Mouse (Mus musculus) liver, postnatal 0 days (tissue): ENCODE data around the gene Fzd7. TPM values are rescaled to one million over a fixed set of nuclear protein-coding genes. Genes with fewer than 3 reads are reported as not detected.

ENCODE experiments used
- ATAC-seq: fragments of 200-750 bp; cut with Nextera tagmentation; 2 replicates; pipeline ENCODE4 v1.8.0; 2017; ENCODE audit warnings: mild to moderate bottlenecking, moderate library complexity
- DNase-seq: peaks from one replicate; pipeline ENCODE4 v3.0.0-alpha.2; 2016
- H3K27ac ChIP-seq: fragments of 300-500 bp; sonication (generic); 2 replicates; pipeline ENCODE4 v1.5.1; 2014; ENCODE audit warnings: antibody characterized with exemption, moderate library complexity, mild to moderate bottlenecking, low read depth
- H3K27me3 ChIP-seq: fragments of 300-500 bp; sonication (generic); 2 replicates; pipeline ENCODE4 v1.6.1; 2014; ENCODE audit warnings: low read length, control low read depth, mixed read lengths; ENCODE audit not compliant: insufficient read depth
- H3K36me3 ChIP-seq: fragments of 300-500 bp; sonication (generic); replicated peaks from 2 replicates; pipeline ENCODE4 v1.6.1; 2014; ENCODE audit warnings: mild to moderate bottlenecking, control low read depth, low read length, moderate library complexity, mixed read lengths; ENCODE audit not compliant: insufficient read depth
- H3K4me1 ChIP-seq: fragments of 300-500 bp; sonication (generic); 2 replicates; pipeline ENCODE4 v1.6.1; 2014; ENCODE audit warnings: antibody characterized with exemption, mild to moderate bottlenecking, control low read depth; ENCODE audit not compliant: insufficient read depth
- H3K4me2 ChIP-seq: fragments of 300-500 bp; sonication (generic); 2 replicates; pipeline ENCODE4 v1.6.1; 2014; ENCODE audit warnings: low read depth, mild to moderate bottlenecking, low read length, moderate library complexity, mixed read lengths
- H3K4me3 ChIP-seq: fragments of 300-500 bp; sonication (generic); 2 replicates; pipeline ENCODE4 v1.5.1; 2014; ENCODE audit warnings: low read depth, low read length
- H3K9ac ChIP-seq: fragments of 300-500 bp; sonication (generic); replicated peaks from 2 replicates; pipeline ENCODE4 v1.6.1; 2014; ENCODE audit warnings: mild to moderate bottlenecking, moderate library complexity
- H3K9me3 ChIP-seq: fragments of 300-500 bp; sonication (generic); 2 replicates; pipeline ENCODE4 v1.6.1; 2016; ENCODE audit warnings: mild to moderate bottlenecking, control low read depth, low read length, mixed read lengths
- CTCF ChIP-seq: sonication (generic); IDR thresholded peaks from 2 replicates; pipeline ENCODE4 v1.5.1; 2016; ENCODE audit warnings: antibody characterized with exemption, low read depth
- EP300 ChIP-seq: IDR thresholded peaks from 2 replicates; pipeline ENCODE4 v1.6.1; 2016; ENCODE audit warnings: antibody characterized with exemption, low read depth, mild to moderate bottlenecking
- WGBS: fragments of 180-500 bp; shearing (Covaris S2); extraction: QIAGEN DNeasy Blood & Tissue Kit; methylation state at CpG from one replicate; pipeline ENCODE4 v1.1.7; 2014; ENCODE audit not compliant: insufficient replicate concordance; 5-methylcytosine and 5-hydroxymethylcytosine counted together
- polyA plus RNA-seq: library from polyadenylated mRNA; unstranded; fragments of >200 nt; fragmentation: Nextera tagmentation; extraction: Ambion mirVana; gene quantifications from 2 replicates; pipeline ENCODE4 v1.2.1, GENCODE M21; 2015

Fzd7 gene
- polyA plus RNA-seq, 1 experiment from 2014 or later: 0.76 TPM

DNA sequence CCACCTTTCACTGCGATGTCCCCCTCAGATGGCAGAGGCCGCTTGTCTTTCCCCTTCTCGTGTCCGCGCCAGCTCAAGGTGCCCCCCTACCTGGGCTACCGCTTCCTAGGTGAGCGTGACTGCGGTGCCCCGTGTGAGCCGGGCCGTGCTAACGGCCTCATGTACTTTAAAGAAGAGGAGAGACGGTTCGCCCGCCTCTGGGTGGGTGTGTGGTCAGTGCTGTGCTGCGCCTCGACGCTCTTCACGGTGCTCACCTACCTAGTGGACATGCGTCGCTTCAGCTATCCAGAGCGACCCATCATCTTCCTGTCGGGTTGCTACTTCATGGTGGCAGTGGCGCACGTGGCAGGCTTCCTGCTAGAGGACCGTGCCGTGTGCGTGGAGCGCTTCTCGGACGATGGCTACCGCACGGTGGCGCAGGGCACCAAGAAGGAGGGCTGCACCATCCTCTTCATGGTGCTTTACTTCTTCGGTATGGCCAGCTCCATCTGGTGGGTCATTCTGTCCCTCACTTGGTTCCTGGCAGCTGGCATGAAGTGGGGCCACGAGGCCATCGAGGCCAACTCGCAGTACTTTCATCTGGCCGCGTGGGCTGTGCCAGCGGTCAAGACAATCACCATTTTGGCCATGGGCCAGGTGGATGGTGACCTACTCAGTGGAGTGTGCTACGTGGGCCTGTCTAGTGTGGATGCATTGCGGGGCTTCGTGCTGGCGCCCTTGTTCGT lies 1.5 kb downstream of the Fzd7 start:
- DNase-seq (peak; percentile 72), ATAC-seq (no peak)
- peaks cover 44% of the 10 kb centered on the region for H3K4me1 ChIP-seq

DNA sequence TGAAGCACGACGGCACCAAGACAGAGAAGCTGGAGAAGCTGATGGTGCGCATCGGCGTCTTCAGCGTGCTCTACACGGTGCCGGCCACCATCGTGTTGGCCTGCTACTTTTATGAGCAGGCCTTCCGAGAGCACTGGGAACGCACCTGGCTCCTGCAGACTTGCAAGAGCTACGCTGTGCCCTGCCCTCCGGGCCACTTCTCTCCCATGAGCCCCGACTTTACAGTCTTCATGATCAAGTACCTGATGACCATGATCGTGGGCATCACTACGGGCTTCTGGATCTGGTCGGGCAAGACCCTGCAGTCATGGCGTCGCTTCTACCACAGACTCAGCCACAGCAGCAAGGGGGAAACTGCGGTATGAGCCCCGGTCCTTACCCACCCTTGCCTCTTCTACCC lies 2.1 kb downstream of the Fzd7 start:
- H3K27ac ChIP-seq: no peak overlapping the region
- H3K9ac ChIP-seq: 0 out of 2 replicates have a peak overlapping the region, but pooled peaks have one; percentile 9
- TF ChIP-seq EP300 (no peak), CTCF (no peak)
- H3K9me3 ChIP-seq: no peaks in the 10 kb centered on the region
- DNase-seq (no peak), ATAC-seq (no peak)
- no peaks in the 10 kb centered on the region; the same call in 1 of the 2 replicates for H3K27me3 ChIP-seq
- H3K4me3 ChIP-seq: peak overlapping the region; percentile 69
- no peaks in the 10 kb centered on the region for H3K36me3 ChIP-seq
- WGBS: 46% methylated on average over 21 of the region's 21 CpGs
- peak overlapping the region; percentile 100 for H3K4me2 ChIP-seq
- H3K4me1 ChIP-seq: peaks cover 44% of the 10 kb centered on the region

More for the DNA sequence above, 1.5 kb downstream of the Fzd7 start:
- Histone ChIP-seq H3K27me3 (no peaks in the 10 kb centered on the region; the same call in 1 of the 2 replicates), H3K4me3 (peak overlapping the region; percentile 69), H3K27ac (no peak overlapping the region), H3K9ac (peak overlapping the region; percentile 66), H3K9me3 (no peaks in the 10 kb centered on the region), H3K4me2 (peak overlapping the region; percentile 100), H3K36me3 (no peaks in the 10 kb centered on the region)
- TF ChIP-seq CTCF: peak; percentile 84
- no peak for TF ChIP-seq EP300
- WGBS: 11% methylated on average over 46 of the region's 46 CpGs

DNA sequence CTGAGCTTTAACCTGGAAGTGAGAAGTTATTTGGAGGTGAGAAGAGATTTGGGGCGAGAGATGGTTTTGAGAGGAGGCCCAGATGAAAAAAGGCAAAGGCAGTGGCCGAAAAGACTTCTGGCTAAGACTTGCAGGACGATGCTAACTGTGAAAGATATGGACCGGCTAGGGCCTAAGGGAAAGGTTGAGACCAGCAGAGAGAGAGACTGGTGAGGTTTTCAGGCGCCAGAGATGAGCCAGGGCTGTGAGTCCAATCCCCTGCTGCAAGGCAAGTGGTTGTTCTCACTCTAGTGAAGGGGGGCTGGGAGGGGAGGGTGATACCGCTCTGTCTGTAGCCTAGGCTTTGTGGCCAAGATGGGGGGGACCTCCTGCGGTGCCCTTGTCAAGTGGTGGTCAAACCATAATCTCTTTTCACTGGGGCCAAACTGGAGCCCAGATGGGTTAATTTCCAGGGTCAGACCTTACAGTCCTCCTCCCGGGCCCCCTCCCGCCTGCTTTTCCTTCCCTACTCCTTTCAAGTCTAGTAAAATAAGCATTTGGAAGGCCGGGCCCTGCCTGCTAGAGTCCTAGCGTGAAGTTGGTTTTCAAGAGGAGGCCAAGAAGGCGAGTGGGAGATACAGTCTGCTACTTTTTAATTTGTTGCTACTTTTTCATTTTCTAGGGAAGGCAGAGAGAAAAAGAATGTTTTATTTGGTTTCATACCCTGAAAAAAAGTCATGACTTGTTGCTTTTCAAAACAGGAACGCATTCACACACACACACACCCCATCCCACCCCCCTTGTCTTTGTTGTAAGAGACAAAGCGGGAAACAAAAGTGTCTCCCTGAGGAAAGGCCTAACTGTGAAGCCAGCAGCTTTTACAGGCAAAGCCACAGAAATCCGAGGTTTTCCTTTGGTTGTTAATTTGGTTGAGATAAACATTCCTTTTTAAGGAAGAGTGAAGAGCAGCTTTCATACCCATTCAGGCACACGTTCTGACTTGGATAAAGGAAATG lies 2.9 kb downstream of the Fzd7 start:
- H3K9me3 ChIP-seq: no peaks in the 10 kb centered on the region
- ATAC-seq (no peak), DNase-seq (no peak)
- TF ChIP-seq EP300 (no peak), CTCF (no peak)
- peak overlapping the region; percentile 69 for H3K4me3 ChIP-seq
- no peaks in the 10 kb centered on the region for H3K36me3 ChIP-seq
- peaks cover 44% of the 10 kb centered on the region for H3K4me1 ChIP-seq
- 0 out of 2 replicates have a peak overlapping the region, but pooled peaks have one; percentile 18 for H3K27ac ChIP-seq
- 40% methylated on average over 16 of the region's 16 CpGs for whole genome bisulfite sequencing
- peak overlapping the region; percentile 100 for H3K4me2 ChIP-seq
- H3K27me3 ChIP-seq: no peaks in the 10 kb centered on the region; the same call in 1 of the 2 replicates
- H3K9ac ChIP-seq: no peak overlapping the region

DNA sequence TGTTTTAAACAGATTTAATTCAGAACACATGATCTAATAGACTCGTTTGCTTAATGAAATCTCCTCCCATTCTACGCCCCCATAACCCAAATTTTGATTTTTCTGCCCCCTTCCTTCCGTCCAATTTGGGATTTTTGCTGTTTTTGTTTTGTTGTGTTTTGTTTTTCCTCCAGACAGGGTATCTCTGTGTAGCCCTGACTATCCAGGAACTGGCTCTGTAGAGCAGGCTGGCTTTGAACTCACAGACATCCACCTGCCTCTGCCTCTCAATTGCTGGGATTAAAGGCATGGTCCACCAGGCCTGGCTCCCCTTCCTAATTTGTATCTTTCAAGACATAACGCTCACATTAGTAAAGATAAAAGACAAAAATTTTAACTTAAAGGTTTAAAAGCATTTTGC lies 3.6 kb downstream of the Fzd7 start:
- no peak for ATAC-seq
- Histone ChIP-seq H3K27ac (no peak overlapping the region), H3K9me3 (no peaks in the 10 kb centered on the region), H3K27me3 (no peaks in the 10 kb centered on the region; the same call in 1 of the 2 replicates), H3K9ac (no peak overlapping the region), H3K4me2 (peak overlapping the region; percentile 100), H3K4me1 (peaks cover 44% of the 10 kb centered on the region), H3K4me3 (no peak overlapping the region), H3K36me3 (no peaks in the 10 kb centered on the region)
- no peak for DNase-seq
- 73% methylated on average over 4 of the region's 4 CpGs for WGBS
- TF ChIP-seq EP300 (no peak), CTCF (no peak)

DNA sequence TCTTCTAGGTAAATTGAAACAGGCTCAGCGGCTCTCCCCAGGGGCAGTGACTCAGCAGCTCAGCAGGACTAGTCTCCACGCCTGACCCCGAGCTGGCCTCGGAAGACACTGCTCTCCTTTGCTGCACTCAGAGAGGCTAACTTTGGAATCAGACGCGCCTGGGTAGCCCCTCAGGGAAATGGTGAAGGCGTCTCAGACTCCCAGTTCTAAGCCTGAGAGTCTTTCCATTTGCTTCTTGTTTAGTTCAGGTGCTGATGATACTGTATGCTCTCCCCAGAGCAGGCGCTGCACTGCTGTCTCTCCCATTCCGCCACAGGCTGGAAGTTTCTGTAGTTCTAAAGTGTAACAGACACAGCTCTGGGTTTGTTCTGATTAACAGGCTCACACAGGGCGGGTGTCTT lies 5.4 kb downstream of the Fzd7 start:
- no peaks in the 10 kb centered on the region; the same call in 1 of the 2 replicates for H3K27me3 ChIP-seq
- H3K27ac ChIP-seq: peak overlapping the region; percentile 69
- ATAC-seq (peak; percentile 26), DNase-seq (peak; percentile 49)
- no peaks in the 10 kb centered on the region for H3K9me3 ChIP-seq
- H3K9ac ChIP-seq: peak overlapping the region; percentile 8; the same call in 1 of the 2 replicates
- TF ChIP-seq EP300 (no peak), CTCF (no peak)
- H3K4me2 ChIP-seq: peak overlapping the region; percentile 59
- no peaks in the 10 kb centered on the region for H3K36me3 ChIP-seq
- no peak overlapping the region for H3K4me3 ChIP-seq
- H3K4me1 ChIP-seq: peaks cover 44% of the 10 kb centered on the region
- 17% methylated on average over 10 of the region's 10 CpGs for WGBS

DNA sequence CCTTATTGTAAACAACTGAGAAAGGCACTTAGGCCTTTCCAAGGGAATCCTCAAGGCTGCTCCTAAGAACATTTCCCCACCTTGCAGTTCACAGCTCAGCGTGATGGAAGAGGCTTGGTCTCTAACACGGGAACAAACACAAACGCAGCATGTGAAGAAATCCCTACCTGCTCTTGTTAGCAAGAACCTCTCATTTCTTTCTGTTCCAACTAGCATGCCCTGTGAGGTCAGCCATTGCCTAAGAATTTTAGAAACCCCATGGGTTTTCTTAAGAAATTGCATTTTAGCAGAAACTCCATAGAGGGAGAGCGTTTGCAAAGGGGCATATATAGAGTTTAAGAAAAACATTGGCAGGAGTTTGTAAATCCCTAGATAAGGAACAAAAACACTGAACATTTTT lies 6.3 kb downstream of the Fzd7 start:
- DNase-seq (no peak), ATAC-seq (no peak)
- H3K4me2 ChIP-seq: no peak overlapping the region
- no peak overlapping the region for H3K4me3 ChIP-seq
- WGBS: 64% methylated on average over 4 of the region's 4 CpGs
- H3K27me3 ChIP-seq: no peaks in the 10 kb centered on the region; the same call in 1 of the 2 replicates
- no peak overlapping the region for H3K27ac ChIP-seq
- no peaks in the 10 kb centered on the region for H3K9me3 ChIP-seq
- TF ChIP-seq EP300 (no peak), CTCF (no peak)
- H3K4me1 ChIP-seq: peaks cover 35% of the 10 kb centered on the region
- no peaks in the 10 kb centered on the region for H3K36me3 ChIP-seq
- no peak overlapping the region for H3K9ac ChIP-seq
